Mouse (Mus musculus) urinary bladder, postnatal 25 days (tissue): ENCODE results near the gene Npm1.
A peak's percentile ranks its signal among the peaks of the same experiment; 100 is the strongest.

ENCODE experiments used
- DNase-seq: peaks from one replicate; pipeline ENCODE4 v3.0.0; 2022; ENCODE audit warnings: low spot score

Gene Npm1

DNA sequence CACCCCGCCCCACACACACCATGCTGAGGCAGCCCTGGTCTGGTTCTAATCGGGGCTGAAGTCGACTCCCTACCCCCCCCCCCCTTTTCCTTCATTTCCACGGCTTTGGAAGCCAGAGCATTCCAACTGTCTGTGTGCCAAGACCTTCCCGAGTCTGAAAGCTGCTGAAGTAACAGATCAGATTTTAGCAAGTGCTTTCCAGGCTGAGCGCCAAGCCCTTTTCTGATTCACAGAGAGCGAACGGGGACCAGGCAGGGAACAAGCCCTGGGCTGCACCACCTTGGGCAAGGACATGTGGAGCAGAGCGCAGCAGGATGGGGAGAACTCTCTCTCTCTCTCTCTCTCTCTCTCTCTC lies 16.9 kb downstream of the Npm1 start:
- peak; percentile 31 for DNase-seq

DNA sequence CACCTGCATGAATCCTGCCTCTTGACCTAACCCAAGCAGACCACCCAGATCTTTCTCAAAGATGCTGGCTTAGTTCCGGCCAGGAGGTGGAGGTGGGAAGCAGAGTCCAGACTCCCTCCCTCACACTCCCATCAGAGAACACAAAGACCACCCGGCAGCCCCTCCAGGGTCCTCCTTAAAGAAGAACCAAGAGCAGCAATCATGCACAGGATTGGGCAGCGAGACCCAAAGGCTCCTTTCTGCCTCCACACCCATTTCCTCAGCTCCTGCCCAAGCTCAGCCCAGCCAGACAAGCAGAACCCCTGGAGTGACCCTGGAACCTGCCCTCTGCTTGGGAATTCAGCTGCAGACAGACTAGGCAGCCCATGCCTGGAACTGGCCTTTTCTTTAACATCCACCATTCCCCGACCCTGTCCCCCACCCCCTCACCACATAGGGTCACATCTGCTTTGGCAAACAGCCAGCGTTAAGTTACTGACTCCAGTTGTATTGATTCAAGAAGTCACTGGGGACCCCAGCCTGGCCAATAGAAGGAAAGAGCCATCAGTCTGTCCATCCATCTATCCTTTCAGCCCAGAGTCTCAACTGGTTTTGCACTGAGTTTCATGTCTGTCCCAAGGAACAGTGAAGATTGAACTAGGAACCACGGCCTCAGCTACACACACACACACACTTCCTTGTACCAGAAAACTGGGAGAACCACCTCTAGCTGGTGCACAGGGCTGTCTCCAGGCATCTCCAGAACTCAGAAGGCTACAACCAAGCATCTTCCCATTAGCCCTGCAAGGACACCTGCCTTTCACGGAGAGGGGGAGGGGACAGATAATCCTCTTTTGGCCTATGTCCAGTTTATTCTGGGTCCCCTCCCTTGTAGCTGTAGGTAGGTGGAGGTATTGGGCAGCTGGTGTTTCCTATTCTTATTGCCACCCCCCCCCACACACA lies 17.5 kb downstream of the Npm1 start:
- DNase-seq: no peak

DNA sequence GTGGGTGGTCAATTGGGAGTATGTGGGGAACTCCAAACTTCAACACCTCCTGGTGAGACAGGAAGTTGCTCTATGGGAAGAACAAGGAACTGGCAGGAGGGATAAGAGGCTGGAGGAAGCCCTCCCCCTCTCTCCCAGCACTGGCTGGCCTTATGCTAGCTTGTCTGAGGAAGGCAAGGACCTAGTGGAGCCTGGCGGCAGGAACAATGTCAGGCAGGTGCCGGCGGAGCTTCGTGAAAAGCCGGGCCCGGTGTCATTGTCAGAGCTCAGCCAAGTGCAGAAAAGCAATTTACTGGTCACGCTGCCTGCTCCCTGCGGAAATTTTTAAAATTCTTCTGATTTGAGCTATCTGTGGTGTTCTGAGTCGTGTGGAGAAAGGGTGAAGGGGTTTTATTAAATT lies 19.1 kb downstream of the Npm1 start:
- DNase-seq: no peak

DNA sequence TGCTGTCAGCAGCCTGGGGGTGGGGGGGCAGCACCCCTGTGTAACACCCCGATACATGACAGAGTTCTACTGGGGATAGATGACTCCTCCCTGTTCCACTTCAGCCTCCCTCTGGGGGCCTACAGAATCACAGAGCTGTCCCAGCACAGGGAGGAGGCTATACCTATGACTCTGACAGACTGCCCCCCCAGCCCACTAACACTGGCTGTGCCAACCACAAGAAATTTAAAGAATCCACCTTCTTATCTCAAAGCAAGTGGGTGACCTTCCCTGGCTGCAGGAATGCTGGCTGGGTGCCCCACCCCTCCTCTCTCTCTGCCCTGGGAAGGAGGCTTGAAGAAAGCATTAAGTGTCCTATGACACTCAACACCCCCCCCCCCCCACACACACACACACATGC lies 20.2 kb downstream of the Npm1 start:
- DNase-seq: no peak

DNA sequence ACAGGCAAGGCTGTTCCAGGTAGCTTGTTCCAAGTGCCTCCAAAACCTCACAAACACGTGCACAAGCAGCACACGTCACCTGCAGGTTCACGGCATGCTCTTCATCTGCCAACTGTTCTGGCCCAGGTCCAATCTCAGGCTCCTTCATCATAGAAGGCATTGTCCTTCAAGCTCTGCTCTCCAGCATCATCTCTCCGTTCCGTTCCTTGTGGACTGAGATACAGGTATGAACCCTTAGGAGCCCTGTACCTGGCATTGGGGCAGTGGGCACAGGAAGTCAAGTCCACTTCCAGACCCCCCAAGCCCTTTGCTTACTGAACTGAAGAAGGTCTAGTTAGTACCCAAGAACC lies 22.9 kb downstream of the Npm1 start:
- DNase-seq: no peak

DNA sequence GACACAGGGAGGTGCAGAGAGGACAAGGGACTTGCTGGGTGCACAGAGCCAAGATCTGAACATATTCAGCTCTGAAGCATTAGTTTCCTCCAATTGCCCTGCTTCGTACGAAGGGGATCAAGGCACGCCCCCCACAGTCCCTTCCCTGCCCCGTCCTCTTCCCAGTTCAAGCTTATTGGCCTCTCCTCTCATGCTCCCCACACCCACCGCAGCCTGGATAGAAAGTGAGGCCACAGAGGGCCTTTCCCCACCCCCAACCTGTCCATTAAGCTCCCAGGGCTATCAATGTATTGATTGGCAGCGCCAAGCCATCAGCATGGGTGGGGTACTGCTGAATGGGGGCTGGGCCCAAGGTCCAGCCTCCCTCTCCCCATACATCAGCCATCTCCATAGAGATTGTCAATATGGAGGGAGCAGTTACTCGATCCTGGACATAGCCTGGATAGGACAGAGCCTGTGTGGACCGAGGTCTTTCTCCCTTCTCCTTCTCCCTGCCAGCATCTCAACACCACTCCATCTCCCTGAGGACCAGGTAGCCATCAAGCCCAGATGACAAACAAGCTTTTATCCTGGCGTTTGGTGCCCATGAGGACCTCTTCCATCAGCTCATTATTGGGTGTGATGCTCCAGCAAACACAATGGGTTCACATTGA lies 23.4 kb downstream of the Npm1 start:
- no peak for DNase-seq

DNA sequence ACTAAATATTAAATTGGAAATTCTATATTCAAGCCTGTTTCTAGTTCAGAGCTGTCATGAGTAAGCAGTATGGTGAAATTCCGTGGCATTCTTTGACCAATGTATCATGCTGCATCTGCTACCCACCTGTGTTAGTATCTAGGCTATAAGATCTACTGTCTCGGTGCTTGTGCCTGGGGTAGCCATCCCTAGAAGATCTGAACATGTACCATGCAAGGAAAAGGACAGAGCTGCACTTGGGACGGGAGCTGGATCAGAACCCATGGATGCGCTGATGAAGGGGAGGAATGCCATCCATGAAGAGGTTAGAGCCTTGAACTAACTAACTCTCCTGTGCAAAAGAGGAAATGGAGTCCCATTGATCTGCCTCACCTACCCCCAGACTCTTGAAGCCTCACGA lies 24.3 kb downstream of the Npm1 start:
- no peak for DNase-seq

DNA sequence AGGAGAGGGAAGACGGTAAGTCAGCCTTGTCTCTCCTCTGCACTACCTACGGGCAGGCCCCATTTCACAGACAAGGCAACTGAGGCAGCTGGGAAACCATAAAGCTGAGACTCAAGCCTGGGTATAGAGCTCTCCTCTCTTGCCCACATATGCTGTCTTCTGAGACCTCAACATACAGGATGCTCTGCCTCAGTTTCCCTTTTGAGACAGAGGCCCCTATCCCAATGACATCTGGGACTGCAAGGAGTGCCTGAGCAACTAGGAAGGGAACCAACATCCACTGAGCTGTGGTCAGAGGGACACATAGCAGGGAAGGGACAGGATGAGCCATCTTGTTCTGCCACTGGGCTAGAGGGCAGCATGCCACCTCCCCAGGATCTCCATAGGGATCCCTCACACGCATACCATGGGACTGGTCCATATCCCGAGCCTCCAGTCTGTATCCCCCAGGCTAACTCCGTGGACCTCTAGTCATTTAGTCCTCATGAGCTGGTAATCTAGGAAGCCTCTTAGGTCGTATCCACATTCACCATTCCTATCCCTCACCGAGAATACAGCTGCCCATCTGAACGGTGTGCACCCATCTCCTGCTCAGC lies 28.5 kb downstream of the Npm1 start:
- DNase-seq: no peak

DNA sequence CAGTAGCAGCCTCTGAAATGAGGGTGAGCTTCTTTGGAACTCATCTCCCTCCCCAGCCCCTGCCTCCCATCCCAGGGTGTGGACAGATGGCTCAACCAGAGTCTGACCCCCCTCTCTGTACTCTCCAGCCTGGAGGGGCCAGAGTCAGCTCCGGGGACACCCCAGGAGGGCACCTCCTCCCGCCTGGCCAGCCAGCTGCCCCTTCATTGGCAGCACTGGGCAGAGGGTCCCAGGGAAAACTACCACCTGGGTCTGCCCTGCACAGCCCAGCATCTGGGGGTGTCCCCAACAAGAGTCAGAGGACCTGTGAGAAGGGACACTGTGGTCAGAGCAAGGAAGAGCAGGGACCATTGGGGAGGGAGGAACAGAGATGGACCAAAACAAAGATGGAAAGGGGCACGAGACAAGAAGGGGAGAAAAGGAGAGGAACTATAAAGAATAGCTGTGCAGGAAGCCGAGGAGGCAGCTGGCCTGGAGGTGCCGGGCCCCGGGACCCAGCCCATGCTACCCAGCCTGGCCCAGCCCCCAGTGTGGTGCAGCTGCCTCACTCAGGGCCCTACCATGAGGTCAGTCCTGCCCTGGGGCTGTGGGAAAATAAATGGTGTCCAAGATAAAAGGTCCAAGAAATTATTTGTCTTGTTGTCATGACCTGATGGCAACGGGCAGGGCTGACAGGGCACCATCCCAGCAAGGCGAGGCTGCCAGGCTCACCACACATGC lies 30.2 kb downstream of the Npm1 start:
- no peak for DNase-seq

DNA sequence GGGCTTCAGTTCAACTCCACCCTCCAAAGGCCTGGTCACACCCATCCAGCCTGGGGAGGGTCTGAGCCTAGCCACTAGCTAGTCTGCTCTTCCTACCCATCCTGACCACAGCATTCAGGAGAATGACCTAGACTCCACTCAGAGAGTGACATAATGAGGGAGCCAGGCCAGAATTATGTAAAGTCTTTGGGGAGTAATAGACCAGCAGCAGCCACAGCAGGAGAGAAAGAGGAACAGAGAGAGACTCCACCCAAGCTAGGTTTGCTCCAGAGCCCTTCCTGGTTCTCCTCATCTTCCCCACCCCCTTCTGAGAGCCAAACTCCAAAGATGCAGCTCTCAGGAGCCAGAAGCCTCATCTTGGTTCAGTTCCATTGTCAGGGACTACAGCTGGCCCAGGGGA lies 35.9 kb downstream of the Npm1 start:
- DNase-seq: no peak

DNA sequence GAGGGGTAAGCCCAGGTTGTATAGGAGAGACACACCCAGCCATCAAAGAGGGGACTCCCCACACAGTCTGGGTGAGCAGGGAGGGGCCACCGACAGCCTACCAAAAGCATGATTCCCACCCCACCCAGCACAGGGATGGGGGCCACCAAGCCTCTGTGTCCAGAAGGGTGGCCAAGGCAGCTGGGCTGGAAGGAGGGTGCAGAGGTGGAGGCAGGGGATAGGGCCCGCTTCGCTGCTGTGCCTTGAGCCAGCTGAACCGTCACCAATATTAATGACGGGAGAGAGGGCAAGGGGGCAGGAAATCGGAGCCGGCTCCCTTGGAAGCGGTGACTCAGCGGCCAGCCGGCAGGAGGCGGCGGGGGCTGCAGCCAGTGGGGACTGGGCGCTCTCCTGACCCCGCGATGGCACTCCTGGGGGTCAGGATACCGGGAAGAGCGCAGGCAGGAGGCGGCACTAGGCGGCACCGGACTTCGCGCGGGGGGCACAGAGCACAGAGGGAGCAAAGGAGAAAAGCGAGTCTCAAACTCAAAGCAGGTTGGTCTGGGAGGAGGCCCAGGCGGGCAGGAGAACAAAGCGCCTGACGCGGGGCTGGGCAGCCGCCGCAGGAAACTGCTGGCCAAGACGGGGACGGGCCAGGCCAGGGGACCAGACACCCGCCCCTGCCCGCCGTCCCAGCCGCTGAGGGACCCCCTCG lies 40.3 kb downstream of the Npm1 start:
- no peak for DNase-seq

DNA sequence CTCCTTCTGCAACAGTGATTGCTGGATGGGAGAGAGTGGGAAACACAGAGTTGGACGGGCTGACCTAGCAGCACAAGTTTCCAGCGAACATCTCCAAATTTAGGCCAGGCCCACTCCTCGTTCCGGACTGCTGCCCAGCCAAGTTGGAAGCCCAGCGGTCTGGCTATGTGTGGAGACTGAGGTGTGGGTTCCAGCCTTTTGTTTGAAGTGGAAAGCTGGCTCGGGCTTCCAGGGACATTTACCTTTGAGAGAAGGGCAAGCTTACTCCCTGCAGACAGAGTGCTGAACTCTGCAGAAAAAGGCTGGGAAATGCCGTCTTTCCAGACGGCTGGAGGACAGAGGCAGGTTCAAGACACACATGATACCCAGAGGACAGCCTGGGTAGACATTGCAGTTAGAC lies 43.5 kb downstream of the Npm1 start:
- no peak for DNase-seq

DNA sequence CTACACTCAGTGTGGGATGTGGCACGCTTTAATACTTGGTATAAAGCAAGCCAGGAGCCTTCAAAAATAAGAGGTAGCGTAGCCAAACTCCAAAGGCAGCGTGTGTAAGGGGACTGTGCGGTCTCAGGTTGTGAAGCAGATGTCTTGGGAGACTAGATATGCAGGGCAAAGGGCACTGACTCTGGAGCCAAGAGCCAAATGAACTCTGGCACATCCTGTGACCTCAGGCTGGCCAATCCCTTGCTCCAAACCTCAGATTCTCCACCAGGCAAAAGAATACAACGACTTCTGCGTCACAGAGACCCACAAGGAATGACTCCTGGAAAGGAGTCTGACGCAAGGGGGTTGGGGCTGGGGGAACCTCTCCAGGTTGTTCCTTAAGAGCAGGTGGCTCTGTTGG lies 43.9 kb downstream of the Npm1 start:
- no peak for DNase-seq

DNA sequence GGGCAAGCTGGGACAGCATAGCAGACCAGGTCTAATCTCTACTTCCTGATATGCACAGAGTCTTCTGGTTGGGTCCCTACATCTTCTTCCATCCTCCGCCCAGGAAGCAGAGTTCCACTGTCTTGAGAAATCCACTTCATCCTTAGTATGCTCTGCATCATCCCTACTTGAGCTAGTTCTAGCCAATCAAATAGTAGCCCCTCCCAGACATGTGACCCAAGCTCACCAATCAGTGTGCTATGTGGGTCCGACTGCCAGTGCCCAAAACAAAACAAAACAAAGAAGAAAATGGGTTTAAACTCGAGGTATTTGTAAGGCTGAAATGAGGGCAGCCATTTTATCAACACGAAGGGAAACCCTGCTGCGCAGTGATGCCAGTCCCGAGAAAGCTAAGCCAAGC lies 44.5 kb downstream of the Npm1 start:
- DNase-seq: no peak

DNA sequence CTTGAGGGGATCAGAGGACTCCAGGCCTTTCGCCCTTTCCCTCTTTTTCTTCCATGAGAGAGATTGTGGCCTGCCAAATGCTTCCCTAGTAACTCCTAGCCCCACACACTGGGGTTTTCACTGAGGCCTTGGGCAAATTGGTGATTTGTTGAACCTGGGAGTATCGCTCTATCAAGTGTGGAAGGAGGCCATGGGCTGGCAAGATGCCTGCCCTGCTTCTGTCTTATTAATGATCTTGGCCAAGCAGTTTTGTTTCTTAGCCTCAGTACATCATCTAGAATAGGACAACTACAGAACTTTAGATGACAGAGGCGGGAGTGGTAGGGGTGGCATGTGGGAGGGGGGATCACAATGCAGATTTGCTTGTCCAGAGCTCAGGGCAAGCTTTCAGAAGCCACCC lies 47.2 kb downstream of the Npm1 start:
- DNase-seq: no peak

DNA sequence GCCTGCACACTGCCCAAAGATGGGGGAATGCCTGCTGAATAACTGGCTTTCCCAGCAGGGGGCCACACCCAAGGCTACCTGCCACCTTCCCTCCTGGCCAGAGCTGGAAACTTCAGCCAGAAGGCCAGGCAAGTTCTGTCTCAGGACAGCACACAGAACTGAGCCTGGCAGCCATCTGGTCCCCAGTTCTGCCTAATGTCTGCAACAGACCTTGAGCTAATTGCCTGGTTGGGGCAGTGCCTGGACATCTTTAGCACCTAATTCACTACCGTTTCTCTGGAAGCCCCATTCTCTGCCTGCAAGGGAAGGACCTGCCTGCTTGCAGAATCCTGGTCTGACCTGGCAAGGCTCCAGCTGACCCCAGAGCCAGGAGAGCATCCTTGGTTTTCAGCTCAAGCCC lies 50.6 kb downstream of the Npm1 start:
- DNase-seq: no peak

DNA sequence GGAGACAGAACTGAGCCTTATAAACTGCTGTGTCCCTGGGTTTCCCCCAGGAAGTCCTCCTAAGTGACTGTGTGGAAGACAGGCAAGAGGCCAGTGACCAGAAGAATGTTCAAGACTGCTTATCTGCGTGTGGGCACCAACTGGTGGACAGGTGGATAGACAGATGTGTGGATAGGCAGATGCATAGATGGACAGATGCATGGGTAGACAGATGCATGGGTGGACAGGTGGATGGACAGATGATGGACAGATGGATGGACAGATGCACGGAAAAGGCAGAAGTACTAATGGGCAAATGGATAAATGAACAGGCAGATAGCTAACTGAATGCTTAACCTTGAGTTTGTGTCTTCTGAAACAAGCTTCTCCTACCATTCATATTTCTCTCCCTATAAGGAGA lies 52.9 kb downstream of the Npm1 start:
- no peak for DNase-seq

DNA sequence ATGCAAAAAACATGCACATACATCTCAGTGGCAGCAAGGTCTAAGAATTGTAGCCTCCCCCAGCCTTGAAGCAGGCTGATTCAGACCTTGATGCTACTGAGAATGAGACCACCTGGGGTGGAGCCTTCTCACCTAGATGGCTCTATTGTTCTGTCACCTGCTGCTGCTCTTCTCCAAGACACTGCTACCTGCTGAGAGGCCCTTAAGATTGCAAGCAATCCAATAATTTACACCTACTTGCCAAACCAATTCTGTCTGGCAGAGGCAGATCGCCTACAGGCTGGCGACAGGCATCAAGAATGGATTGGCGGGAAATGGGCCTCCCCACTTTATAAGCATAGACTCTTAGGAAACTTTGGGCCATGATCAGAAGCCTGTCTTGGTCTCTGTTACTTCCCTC lies 55.5 kb downstream of the Npm1 start:
- no peak for DNase-seq

DNA sequence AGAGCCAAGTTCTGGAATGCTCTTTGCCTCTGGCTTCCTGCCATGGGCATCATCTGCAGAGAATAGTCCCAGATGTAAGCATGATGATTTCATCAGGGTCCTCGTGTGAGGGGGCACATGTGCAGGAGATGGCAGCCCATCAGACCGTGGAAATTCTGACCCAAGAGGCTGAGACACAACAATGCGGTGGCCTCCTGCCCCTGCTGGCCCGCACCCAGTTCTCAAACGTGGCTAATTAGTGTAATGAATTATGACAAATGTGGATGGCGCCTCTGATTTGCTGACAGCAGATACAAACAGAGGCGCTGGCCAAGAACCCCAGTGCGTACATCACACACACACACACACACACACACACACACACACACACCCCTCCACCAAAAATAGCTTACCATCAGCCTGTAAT lies 58.1 kb downstream of the Npm1 start:
- DNase-seq: no peak

DNA sequence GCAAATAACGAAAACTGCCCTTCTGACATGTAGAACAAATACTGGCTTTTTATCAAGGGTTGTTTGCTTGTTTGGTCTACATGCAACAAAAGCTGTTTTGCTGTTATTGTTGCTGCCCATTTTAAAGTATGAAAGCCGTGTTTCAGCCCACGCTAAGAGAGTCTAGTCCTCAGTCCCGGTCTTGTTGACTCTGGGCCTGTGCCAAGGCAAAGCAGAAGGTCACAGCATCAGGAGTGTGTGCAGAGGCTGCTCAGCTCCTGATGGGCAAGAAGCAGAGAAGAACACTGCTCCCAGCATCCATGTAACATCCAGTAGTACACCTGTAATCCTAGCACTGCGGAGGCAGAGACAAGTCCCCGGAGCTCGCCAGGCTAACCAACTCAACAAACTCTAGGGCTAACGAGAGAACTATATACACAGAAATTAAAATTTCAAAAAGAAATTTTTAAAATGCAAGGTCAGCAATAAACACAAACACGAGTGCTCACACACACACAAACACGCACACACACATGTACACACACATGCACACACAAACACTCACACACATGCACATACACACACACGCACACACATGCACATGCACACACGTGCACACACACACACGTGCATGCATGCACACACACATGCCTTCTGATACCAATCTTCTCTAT lies 59.6 kb downstream of the Npm1 start:
- DNase-seq: no peak
